Mouse (Mus musculus) small intestine, adult 2 months (tissue): ENCODE measurements at regions not wholly inside any gene's neighbourhood (a gene's known extent, or its start where the extent isn't known, plus 50 kb on each side); places are given as distances from the start of the nearest gene placed in this dataset.

Experiments used
- H3K27ac ChIP-seq: fragments of 200-500 bp; 2 replicates; pipeline ENCODE4 v1.5.1; 2012; ENCODE audit warnings: low read depth, low read length, control low read depth, inconsistent platforms; ENCODE audit not compliant: insufficient read depth
- H3K27me3 ChIP-seq: fragments of 200-500 bp; 2 replicates; pipeline ENCODE4 v1.6.1; 2012; ENCODE audit warnings: mild to moderate bottlenecking, moderate library complexity, low read length, inconsistent platforms; ENCODE audit not compliant: control insufficient read depth, insufficient read depth
- H3K36me3 ChIP-seq: fragments of 200-500 bp; 2 replicates; pipeline ENCODE4 v1.6.1; 2012; ENCODE audit warnings: mild to moderate bottlenecking, low read length, control low read depth, inconsistent platforms; ENCODE audit not compliant: control insufficient read depth, insufficient read depth
- H3K4me1 ChIP-seq: fragments of 200-500 bp; 2 replicates; pipeline ENCODE4 v1.6.1; 2012; ENCODE audit warnings: low read length, inconsistent platforms, mixed read lengths; ENCODE audit not compliant: control insufficient read depth, insufficient read depth, insufficient read length
- H3K4me3 ChIP-seq: fragments of 200-500 bp; 2 replicates; pipeline ENCODE4 v1.5.1; 2012; ENCODE audit warnings: low read depth, mild to moderate bottlenecking, control low read depth, inconsistent platforms, low read length, moderate library complexity
- CTCF ChIP-seq: fragments of 200-500 bp; IDR thresholded peaks from 2 replicates; pipeline ENCODE4 v1.5.1; 2012; ENCODE audit warnings: low read depth, mild to moderate bottlenecking, control low read depth, inconsistent platforms, low read length, moderate library complexity, mixed read lengths; ENCODE audit not compliant: insufficient replicate concordance, insufficient read length; ENCODE audit errors: extremely low read depth
- POLR2A ChIP-seq: fragments of 200-500 bp; IDR thresholded peaks from 2 replicates; pipeline ENCODE4 v1.6.1; 2012; ENCODE audit warnings: low read depth, mild to moderate bottlenecking, control low read depth, inconsistent platforms, low read length, moderate library complexity
- WGBS: fragments of 180-500 bp; shearing (Covaris S2); methylation state at CpG from one replicate; pipeline ENCODE4 v1.1.7; 2018; 5-methylcytosine and 5-hydroxymethylcytosine counted together

- Histone ChIP-seq H3K27me3 (no peaks in the 10 kb centered on the region), H3K4me1 (no peaks in the 10 kb centered on the region), H3K4me3 (no peak overlapping the region), H3K36me3 (no peaks in the 10 kb centered on the region), H3K27ac (no peak overlapping the region)
- TF ChIP-seq POLR2A = no peak
- no peak for TF ChIP-seq CTCF
Observed at GRCm38 (mm10) chr5:133020821-133021220, 477.7 kb upstream of the Auts2 start.

GRCm38 (mm10) chr5:133020116-133020515 lies 477.0 kb upstream of the Auts2 start:
- TF ChIP-seq POLR2A = no peak
- TF ChIP-seq CTCF = no peak
- H3K27ac ChIP-seq = no peak overlapping the region
- no peak overlapping the region for H3K4me3 ChIP-seq
- no peaks in the 10 kb centered on the region for H3K27me3 ChIP-seq
- 62% methylated on average over 1 of the region's 1 CpGs for WGBS
- no peaks in the 10 kb centered on the region for H3K4me1 ChIP-seq
- no peaks in the 10 kb centered on the region for H3K36me3 ChIP-seq

GRCm38 (mm10) chr5:133010624-133011575 lies 467.8 kb upstream of the Auts2 start:
- no peaks in the 10 kb centered on the region for H3K27me3 ChIP-seq
- no peak overlapping the region for H3K27ac ChIP-seq
- 84% methylated on average over 14 of the region's 14 CpGs for WGBS
- no peaks in the 10 kb centered on the region for H3K36me3 ChIP-seq
- no peak for TF ChIP-seq CTCF
- TF ChIP-seq POLR2A = no peak
- H3K4me3 ChIP-seq = no peak overlapping the region
- no peaks in the 10 kb centered on the region for H3K4me1 ChIP-seq

- Histone ChIP-seq H3K4me1 (no peaks in the 10 kb centered on the region), H3K27ac (no peak overlapping the region), H3K4me3 (no peak overlapping the region), H3K36me3 (no peaks in the 10 kb centered on the region), H3K27me3 (no peaks in the 10 kb centered on the region)
- 91% methylated on average over 7 of the region's 7 CpGs for WGBS
- TF ChIP-seq POLR2A (no peak), CTCF (no peak)
Observed at GRCm38 (mm10) chr5:132982866-132983265, 439.7 kb upstream of the Auts2 start.

GRCm38 (mm10) chr5:132979013-132979412 lies 435.9 kb upstream of the Auts2 start:
- Histone ChIP-seq H3K4me3 (no peak overlapping the region), H3K36me3 (no peaks in the 10 kb centered on the region), H3K4me1 (no peaks in the 10 kb centered on the region), H3K27me3 (no peaks in the 10 kb centered on the region), H3K27ac (no peak overlapping the region)
- 42% methylated on average over 5 of the region's 5 CpGs for WGBS
- TF ChIP-seq CTCF = no peak

GRCm38 (mm10) chr5:132975303-132975932 lies 432.3 kb upstream of the Auts2 start:
- no peak overlapping the region for H3K4me3 ChIP-seq
- TF ChIP-seq CTCF = no peak
- TF ChIP-seq POLR2A = no peak
- H3K27me3 ChIP-seq = no peaks in the 10 kb centered on the region
- H3K27ac ChIP-seq = no peak overlapping the region
- no peaks in the 10 kb centered on the region for H3K4me1 ChIP-seq
- H3K36me3 ChIP-seq = no peaks in the 10 kb centered on the region
- 73% methylated on average over 4 of the region's 4 CpGs for WGBS

GRCm38 (mm10) chr5:132974876-132975275 lies 431.7 kb upstream of the Auts2 start:
- no peak overlapping the region for H3K27ac ChIP-seq
- H3K4me3 ChIP-seq = no peak overlapping the region
- 55% methylated on average over 3 of the region's 3 CpGs for WGBS
- H3K27me3 ChIP-seq = no peaks in the 10 kb centered on the region
- no peaks in the 10 kb centered on the region for H3K4me1 ChIP-seq
- TF ChIP-seq CTCF (no peak), POLR2A (no peak)
- no peaks in the 10 kb centered on the region for H3K36me3 ChIP-seq
